Comparison of ENCODE assay signal across 8 mouse cellular contexts in the genomic region with DNA sequence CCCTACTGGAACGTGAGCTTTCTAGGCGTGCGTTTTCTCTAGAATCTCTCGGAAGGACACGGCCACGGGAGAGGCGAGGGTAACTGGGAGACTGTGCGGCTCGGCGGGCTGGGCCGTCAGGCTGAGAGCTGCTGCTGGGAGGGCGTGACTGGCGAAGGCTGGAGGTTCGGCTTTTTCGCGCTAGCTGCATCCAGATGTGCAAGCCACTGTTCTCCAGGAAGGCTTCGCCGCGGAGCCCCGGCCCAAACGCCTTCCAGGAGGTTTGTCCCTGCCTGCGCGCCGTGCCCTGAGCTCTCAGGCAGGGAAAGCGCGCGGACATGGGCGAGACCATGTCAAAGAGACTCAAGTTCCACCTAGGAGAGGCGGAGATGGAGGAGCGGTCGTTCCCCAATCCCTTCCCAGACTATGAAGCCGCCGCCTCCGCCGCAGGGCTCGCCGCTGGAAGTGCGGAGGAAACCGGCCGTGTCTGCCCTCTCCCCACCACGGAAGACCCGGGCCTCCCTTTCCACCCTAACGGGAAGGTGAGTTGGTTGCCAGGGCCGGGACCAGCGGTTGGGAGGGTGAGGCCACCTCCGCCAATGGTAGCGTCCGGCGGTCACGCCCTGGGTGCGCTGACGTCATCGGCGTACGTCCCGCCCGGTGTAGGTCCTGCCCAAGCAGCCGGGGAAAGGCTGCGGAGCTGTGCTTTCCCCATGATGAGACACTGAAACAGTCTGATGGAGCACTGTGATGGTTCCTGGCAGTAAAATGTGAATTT. TPM values are rescaled to one million over a fixed set of nuclear protein-coding genes. Genes with fewer than 3 reads are reported as not detected.
DNase-seq lines count a peak whose midpoint lies in the region; ATAC-seq and TF ChIP-seq lines count a peak whose summit lies in the region.

No protein-coding gene starts in this region.

- TF ChIP-seq CTCF in kidney, adult 2 months (conservative IDR thresholded peaks at IDR 0.05; ENCODE audit: insufficient read depth, insufficient read length, low read depth, low read length), result no peak
- no peak for TF ChIP-seq CTCF in spleen, adult 2 months (IDR thresholded peaks at IDR 0.05; ENCODE audit: extremely low read depth, insufficient read depth, insufficient read length, insufficient replicate concordance)

- H3K9me3 ChIP-seq in embryonic facial prominence, embryonic 13.5 days, result no peaks in the 10 kb centered on the region
- no peaks in the 10 kb centered on the region for H3K9me3 ChIP-seq in limb, embryonic 12.5 days
- no peaks in the 10 kb centered on the region for H3K9me3 ChIP-seq in midbrain, embryonic 15.5 days

- TF ChIP-seq POLR2A in kidney, adult 2 months (IDR thresholded peaks at IDR 0.05; ENCODE audit: low read depth, low read length), result peak; percentile 71
- peak; percentile 79 for TF ChIP-seq POLR2A in spleen, adult 2 months (IDR thresholded peaks at IDR 0.05; ENCODE audit: low read depth, low read length)

- H3K27me3 ChIP-seq in embryonic facial prominence, embryonic 13.5 days, result no peaks in the 10 kb centered on the region
- no peaks in the 10 kb centered on the region for H3K27me3 ChIP-seq in kidney, adult 2 months (replicated peaks; ENCODE audit: control insufficient read depth, insufficient read depth, low read length)
- H3K27me3 ChIP-seq in limb, embryonic 12.5 days, result no peaks in the 10 kb centered on the region
- H3K27me3 ChIP-seq in midbrain, embryonic 15.5 days (replicated peaks), result no peaks in the 10 kb centered on the region
- no peaks in the 10 kb centered on the region for H3K27me3 ChIP-seq in spleen, adult 2 months (ENCODE audit: control insufficient read depth, insufficient read depth, low read length)

- peak overlapping the region; percentile 99 for H3K27ac ChIP-seq in embryonic facial prominence, embryonic 13.5 days
- peak overlapping the region; percentile 98 for H3K27ac ChIP-seq in kidney, adult 2 months (ENCODE audit: insufficient read depth, low read depth, low read length)
- peak overlapping the region; percentile 99 for H3K27ac ChIP-seq in limb, embryonic 12.5 days
- H3K27ac ChIP-seq in midbrain, embryonic 15.5 days, result peak overlapping the region; percentile 99
- peak overlapping the region; percentile 96 for H3K27ac ChIP-seq in spleen, adult 2 months (ENCODE audit: insufficient read depth, low read length)

- H3K36me3 ChIP-seq in embryonic facial prominence, embryonic 13.5 days, result no peaks in the 10 kb centered on the region
- H3K36me3 ChIP-seq in kidney, adult 2 months (ENCODE audit: control insufficient read depth, insufficient read depth, low read length), result no peaks in the 10 kb centered on the region
- H3K36me3 ChIP-seq in limb, embryonic 12.5 days, result no peaks in the 10 kb centered on the region
- no peaks in the 10 kb centered on the region for H3K36me3 ChIP-seq in midbrain, embryonic 15.5 days (replicated peaks)
- no peaks in the 10 kb centered on the region for H3K36me3 ChIP-seq in spleen, adult 2 months (ENCODE audit: control insufficient read depth, insufficient read depth, low read length)

- peak overlapping the region; percentile 89 for H3K9ac ChIP-seq in embryonic facial prominence, embryonic 13.5 days
- peak overlapping the region; percentile 87 for H3K9ac ChIP-seq in limb, embryonic 12.5 days (replicated peaks)
- H3K9ac ChIP-seq in midbrain, embryonic 15.5 days, result peak overlapping the region; percentile 93

- under 1% methylated on average over 59 of the region's 59 CpGs for WGBS in embryonic facial prominence, embryonic 13.5 days
- under 1% methylated on average over 59 of the region's 59 CpGs for WGBS in kidney, adult 2 months
- under 1% methylated on average over 59 of the region's 59 CpGs for WGBS in limb, embryonic 12.5 days
- WGBS in midbrain, embryonic 15.5 days, result 0% methylated on average over 59 of the region's 59 CpGs
- WGBS in spleen, adult 2 months, result under 1% methylated on average over 59 of the region's 59 CpGs

- H3K4me3 ChIP-seq in embryonic facial prominence, embryonic 13.5 days, result peak overlapping the region; percentile 70
- peak overlapping the region; percentile 89 for H3K4me3 ChIP-seq in kidney, adult 2 months (ENCODE audit: insufficient read depth, low read depth, low read length)
- peak overlapping the region; percentile 66 for H3K4me3 ChIP-seq in limb, embryonic 12.5 days (replicated peaks)
- peak overlapping the region; percentile 73 for H3K4me3 ChIP-seq in midbrain, embryonic 15.5 days
- peak overlapping the region; percentile 99 for H3K4me3 ChIP-seq in spleen, adult 2 months (ENCODE audit: extremely low read depth, insufficient read depth, insufficient read length)

- peak; percentile 100 for ATAC-seq in embryonic facial prominence, embryonic 13.5 days (ENCODE audit: insufficient number of reproducible peaks, insufficient read depth, low FRiP score, low TSS enrichment, low read depth)
- peak; percentile 100 for ATAC-seq in limb, embryonic 12.5 days (ENCODE audit: insufficient number of reproducible peaks, insufficient read depth, low FRiP score, low TSS enrichment, low read depth)
- peak; percentile 99 for ATAC-seq in midbrain, embryonic 15.5 days (replicated peaks)

- peaks cover 6% of the 10 kb centered on the region; the same call in 1 of the 2 replicates for H3K4me1 ChIP-seq in embryonic facial prominence, embryonic 13.5 days
- H3K4me1 ChIP-seq in kidney, adult 2 months (ENCODE audit: control insufficient read depth, insufficient read depth, low read length), result peaks cover 2% of the 10 kb centered on the region; the same call in 1 of the 2 replicates
- H3K4me1 ChIP-seq in limb, embryonic 12.5 days (replicated peaks), result peaks cover 6% of the 10 kb centered on the region; the same call in 1 of the 2 replicates
- H3K4me1 ChIP-seq in midbrain, embryonic 15.5 days, result peaks cover 31% of the 10 kb centered on the region
- peaks cover 2% of the 10 kb centered on the region; the same call in 1 of the 2 replicates for H3K4me1 ChIP-seq in spleen, adult 2 months (ENCODE audit: control insufficient read depth, insufficient read depth, insufficient read length)

- DNase-seq in 3134 (ENCODE audit: extremely low read depth, insufficient read length, low spot score), result peak; percentile 96
- peak; percentile 97 to 98 for DNase-seq in adrenal gland, postnatal 36 days
- DNase-seq in heart, adult 18-20 months, result peak; percentile 96 to 98
- DNase-seq in kidney, adult 2 months, result peak; percentile 98
- DNase-seq in spleen, adult 2 months (ENCODE audit: low read depth in 1 of 2, low spot score in 2 of 2), result peak; percentile 89 to 94

- peak overlapping the region; percentile 70 for H3K4me2 ChIP-seq in embryonic facial prominence, embryonic 13.5 days
- H3K4me2 ChIP-seq in limb, embryonic 12.5 days, result peak overlapping the region; percentile 80
- peak overlapping the region; percentile 55 for H3K4me2 ChIP-seq in midbrain, embryonic 15.5 days

RNA-seq across cellular contexts. Expression of gene Lancl2, which starts 0.6 kb away (rescaled TPM):
- 10 to 100 TPM; 15.1 to 21.3 TPM for total RNA-seq in adrenal gland, postnatal 36 days (2021)
- 29.9 and 30.5 TPM in 2 replicates for polyA plus RNA-seq in embryonic facial prominence, embryonic 13.5 days (2015; fragmentation: Nextera tagmentation; extraction: Ambion mirVana)
- total RNA-seq in heart, adult 18-20 months (2021), result 10 to 100 TPM; 13.6 to 13.8 TPM
- 4.1 and 5.0 TPM in 2 replicates for polyA plus RNA-seq in kidney, adult 2 months (2012; rRNA removed)
- 37.3 and 37.4 TPM in 2 replicates for polyA plus RNA-seq in limb, embryonic 12.5 days (2016; fragmentation: Nextera tagmentation; extraction: Ambion mirVana)
- polyA plus RNA-seq in midbrain, embryonic 15.5 days (2015; fragmentation: Nextera tagmentation; extraction: Ambion mirVana), result 91.8 and 92.4 TPM in 2 replicates
- polyA plus RNA-seq in spleen, adult 2 months (2012; rRNA removed), result 2.0 and 2.1 TPM in 2 replicates

RNA-seq across cellular contexts. Expression of gene Pyurf, which starts 11.0 kb away (rescaled TPM):
- total RNA-seq in adrenal gland, postnatal 36 days (2021), result 10 to 100 TPM; 15.7 to 16.4 TPM
- 13.0 and 13.7 TPM in 2 replicates for polyA plus RNA-seq in embryonic facial prominence, embryonic 13.5 days (2015; fragmentation: Nextera tagmentation; extraction: Ambion mirVana)
- 10 to 100 TPM; 22.1 to 23.2 TPM for total RNA-seq in heart, adult 18-20 months (2021)
- 19.2 and 19.5 TPM in 2 replicates for polyA plus RNA-seq in kidney, adult 2 months (2012; rRNA removed)
- polyA plus RNA-seq in limb, embryonic 12.5 days (2016; fragmentation: Nextera tagmentation; extraction: Ambion mirVana), result 17.5 and 17.9 TPM in 2 replicates
- polyA plus RNA-seq in midbrain, embryonic 15.5 days (2015; fragmentation: Nextera tagmentation; extraction: Ambion mirVana), result 14.6 and 15.6 TPM in 2 replicates
- polyA plus RNA-seq in spleen, adult 2 months (2012; rRNA removed), result 4.0 and 6.8 TPM in 2 replicates

Comparison
In these comparisons a context has a peak if more than half of its experiments do, and no peak if none do; other contexts are left out.
1. Peak in every context shown above with its lines: DNase-seq, ATAC-seq, H3K4me3 ChIP-seq and H3K27ac ChIP-seq.